In the genomic region with DNA sequence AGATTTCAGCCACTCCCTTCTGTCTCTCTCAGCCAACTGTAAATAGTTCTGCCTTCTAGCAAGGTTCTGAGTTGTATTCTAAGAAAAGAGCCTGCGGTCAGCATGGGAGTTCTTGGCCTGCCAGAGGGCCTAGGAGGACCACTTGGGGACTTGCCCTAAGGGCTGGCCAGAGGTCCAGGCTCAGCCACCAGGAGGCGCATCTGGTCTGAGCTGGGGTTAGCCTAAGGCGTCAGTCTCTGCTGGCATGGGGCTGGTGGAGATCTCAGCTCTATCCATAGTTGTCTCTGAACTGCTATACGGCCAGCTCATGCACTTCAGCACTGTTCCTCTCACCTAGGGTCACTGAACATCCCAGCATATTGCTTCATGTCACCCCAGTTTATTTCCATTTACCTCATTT, we compare ENCODE assay signal across 11 mouse cellular contexts. TPM values are rescaled to one million over a fixed set of nuclear protein-coding genes. Genes with fewer than 3 reads are reported as not detected.
A peak's percentile ranks its signal among the peaks of the same experiment; 100 is the strongest.
DNase-seq lines count a peak whose midpoint lies in the region; ATAC-seq and TF ChIP-seq lines count a peak whose summit lies in the region.
"Had no signal": no experiment of that assay in that cellular context is flagged by ENCODE, and none has a peak within 500 bp of the region (broad histone marks: within the 10 kb centered on the region; RNA-seq: fewer than 3 reads in every experiment).

No protein-coding gene starts in this region.

- no peak overlapping the region for H3K4me3 ChIP-seq in hindbrain, embryonic 10.5 days
- H3K4me3 ChIP-seq in hindbrain, embryonic 13.5 days = no peak overlapping the region
- no peak overlapping the region for H3K4me3 ChIP-seq in G1E (ENCODE audit: low read depth, low read length)
- no peak overlapping the region for H3K4me3 ChIP-seq in forebrain, embryonic 13.5 days
- H3K4me3 ChIP-seq: embryonic facial prominence, embryonic 12.5 days; limb, embryonic 13.5 days had no signal

- 32% methylated on average over 4 of the region's 4 CpGs for WGBS in hindbrain, embryonic 10.5 days
- 31% methylated on average over 4 of the region's 4 CpGs for WGBS in hindbrain, embryonic 13.5 days
- WGBS in forebrain, embryonic 13.5 days = 32% methylated on average over 4 of the region's 4 CpGs

- DNase-seq in hindbrain, embryonic 10.5 days (ENCODE audit: low spot score) = peak; percentile 59
- DNase-seq in 3T3-L1 (ENCODE audit: low read depth, low spot score) (peak; percentile 60), G1E (ENCODE audit: low spot score) (no peak)
- DNase-seq in embryo, embryonic 9.5 days (ENCODE audit: extremely low spot score) = peak; percentile 56
- DNase-seq in lung, postnatal 36 days = peak; percentile 58
- no peak for DNase-seq in layer of hippocampus, postnatal 36 days

- H3K27me3 ChIP-seq in hindbrain, embryonic 10.5 days (ENCODE audit: insufficient read depth, poor library complexity, severe bottlenecking) = no peaks in the 10 kb centered on the region; the same call in 1 of the 2 replicates
- H3K27me3 ChIP-seq in hindbrain, embryonic 13.5 days = no peaks in the 10 kb centered on the region
- no peaks in the 10 kb centered on the region for H3K27me3 ChIP-seq in G1E (ENCODE audit: insufficient read depth, low read length)
- H3K27me3 ChIP-seq in forebrain, embryonic 13.5 days = no peaks in the 10 kb centered on the region
- H3K27me3 ChIP-seq: embryonic facial prominence, embryonic 12.5 days; limb, embryonic 13.5 days had no signal

- no peaks in the 10 kb centered on the region for H3K36me3 ChIP-seq in hindbrain, embryonic 10.5 days
- H3K36me3 ChIP-seq in hindbrain, embryonic 13.5 days = no peaks in the 10 kb centered on the region
- H3K36me3 ChIP-seq in G1E (replicated peaks) = peaks cover 48% of the 10 kb centered on the region
- H3K36me3 ChIP-seq in forebrain, embryonic 13.5 days (ENCODE audit: poor library complexity, severe bottlenecking) = no peaks in the 10 kb centered on the region
- H3K36me3 ChIP-seq: embryonic facial prominence, embryonic 12.5 days; limb, embryonic 13.5 days had no signal

- no peak overlapping the region for H3K27ac ChIP-seq in hindbrain, embryonic 10.5 days
- H3K27ac ChIP-seq in hindbrain, embryonic 13.5 days = no peak overlapping the region
- H3K27ac ChIP-seq in forebrain, embryonic 13.5 days = no peak overlapping the region
- H3K27ac ChIP-seq: embryonic facial prominence, embryonic 12.5 days; limb, embryonic 13.5 days had no signal

- no peak overlapping the region for H3K4me2 ChIP-seq in hindbrain, embryonic 13.5 days
- no peak overlapping the region for H3K4me2 ChIP-seq in forebrain, embryonic 13.5 days
- H3K4me2 ChIP-seq: embryonic facial prominence, embryonic 12.5 days; limb, embryonic 13.5 days had no signal

- H3K4me1 ChIP-seq in hindbrain, embryonic 10.5 days (replicated peaks) = peaks cover 27% of the 10 kb centered on the region
- peaks cover 32% of the 10 kb centered on the region for H3K4me1 ChIP-seq in hindbrain, embryonic 13.5 days (replicated peaks)
- peaks cover 36% of the 10 kb centered on the region for H3K4me1 ChIP-seq in G1E (ENCODE audit: insufficient read depth, low read depth, low read length)
- H3K4me1 ChIP-seq in forebrain, embryonic 13.5 days = peaks cover 16% of the 10 kb centered on the region
- H3K4me1 ChIP-seq: embryonic facial prominence, embryonic 12.5 days had no signal

- no peaks in the 10 kb centered on the region for H3K9me3 ChIP-seq in hindbrain, embryonic 10.5 days
- no peaks in the 10 kb centered on the region for H3K9me3 ChIP-seq in hindbrain, embryonic 13.5 days
- no peaks in the 10 kb centered on the region for H3K9me3 ChIP-seq in G1E (replicated peaks)
- H3K9me3 ChIP-seq in forebrain, embryonic 13.5 days (replicated peaks) = no peaks in the 10 kb centered on the region
- H3K9me3 ChIP-seq: embryonic facial prominence, embryonic 12.5 days; limb, embryonic 13.5 days had no signal

- H3K9ac ChIP-seq in hindbrain, embryonic 13.5 days = no peak overlapping the region
- H3K9ac ChIP-seq in forebrain, embryonic 13.5 days = no peak overlapping the region
- H3K9ac ChIP-seq: embryonic facial prominence, embryonic 12.5 days; limb, embryonic 13.5 days had no signal

- ATAC-seq in hindbrain, embryonic 13.5 days (ENCODE audit: low FRiP score) = no peak
- no peak for ATAC-seq in G1E (ENCODE audit: extremely low read depth, insufficient number of reproducible peaks, low FRiP score, poor library complexity, severe bottlenecking)
- no peak for ATAC-seq in forebrain, embryonic 13.5 days

- 0 out of 2 replicates have a peak, but pooled peaks have one; percentile 11 for TF ChIP-seq CTCF in G1E (IDR thresholded peaks at IDR 0.05; ENCODE audit: low read depth, low read length)

RNA-seq across cellular contexts. Expression of gene Nacc2, which starts 30.3 kb away (rescaled TPM):
- 6.2 and 8.4 TPM in 2 replicates for polyA plus RNA-seq in hindbrain, embryonic 10.5 days (2016; fragmentation: Nextera tagmentation; extraction: Ambion mirVana)
- polyA plus RNA-seq in hindbrain, embryonic 13.5 days (2015; fragmentation: Nextera tagmentation; extraction: Ambion mirVana) = 12.4 and 14.2 TPM in 2 replicates
- total RNA-seq in G1E (2014; fragmentation: Nextera tagmentation) (2.0 and 5.1 TPM in 2 replicates), G1E (2017) (2.4 and 2.6 TPM in 2 replicates)
- polyA plus RNA-seq in G1E (2012) = 4.3 and 7.4 TPM in 2 replicates
- 10 to 100 TPM; 60.6 to 66.8 TPM for total RNA-seq in layer of hippocampus, postnatal 36 days (2021)
- 9.4 and 10.6 TPM in 2 replicates for polyA plus RNA-seq in forebrain, embryonic 13.5 days (2015; fragmentation: Nextera tagmentation; extraction: Ambion mirVana)

RNA-seq across cellular contexts. Expression of gene Lhx3, which starts 54.8 kb away (rescaled TPM):
- 4.4 and 6.3 TPM in 2 replicates for polyA plus RNA-seq in hindbrain, embryonic 10.5 days (2016; fragmentation: Nextera tagmentation; extraction: Ambion mirVana)
- polyA plus RNA-seq in hindbrain, embryonic 13.5 days (2015; fragmentation: Nextera tagmentation; extraction: Ambion mirVana) = 5.2 and 15.4 TPM in 2 replicates
- not detected in 2 replicates for total RNA-seq in G1E (2014; fragmentation: Nextera tagmentation)
- total RNA-seq in G1E (2017) = not detected in 2 replicates
- not detected in 2 replicates for polyA plus RNA-seq in G1E (2012)
- total RNA-seq in layer of hippocampus, postnatal 36 days (2021) = not detected
- 0.09 and 0.21 TPM in 2 replicates for polyA plus RNA-seq in forebrain, embryonic 13.5 days (2015; fragmentation: Nextera tagmentation; extraction: Ambion mirVana)
- polyA plus RNA-seq: limb, embryonic 13.5 days; stomach, embryonic 14.5 days had no signal

Comparison
In these comparisons a context has a peak if more than half of its experiments do, and no peak if none do; other contexts are left out.
1. DNase-seq: peak in hindbrain, embryonic 10.5 days (single experiment), 3T3-L1 (single experiment), embryo, embryonic 9.5 days (single experiment) and lung, postnatal 36 days (single experiment); none in G1E (single experiment) and layer of hippocampus, postnatal 36 days (0 of 2).